Mouse (Mus musculus) gastrocnemius, adult 2 months (tissue): ENCODE data around the gene Samd10. TPM values are rescaled to one million over a fixed set of nuclear protein-coding genes. Genes with fewer than 3 reads are reported as not detected.

Experiments used
- DNase-seq: peaks from one replicate; pipeline ENCODE4 v3.0.0; 2022
- H3K27ac ChIP-seq: fragments of 200-600 bp; 2 replicates; pipeline ENCODE4 v1.8.1; 2022; ENCODE audit warnings: mild to moderate bottlenecking
- H3K4me3 ChIP-seq: fragments of 200-600 bp; 2 replicates; pipeline ENCODE4 v1.8.1; 2022; ENCODE audit warnings: mild to moderate bottlenecking, moderate library complexity
- CTCF ChIP-seq: fragments of 200-600 bp; IDR thresholded peaks from 2 replicates; pipeline ENCODE4 v1.8.1; 2022; ENCODE audit warnings: antibody characterized with exemption, mild to moderate bottlenecking, moderate library complexity
- intact Hi-C: fragments of 180-260 bp; cut with DNase I; formaldehyde crosslinking; loops from one replicate; pipeline ENCODE4 v1.15.1; 2025
- long read RNA-seq, 2 experiments: library from polyadenylated mRNA; stranded (forward); transcript quantifications; one replicate each; pipeline ENCODE4 v2.0.0; 2021
- total RNA-seq, 2 experiments: library from RNA; stranded (reverse); gene quantifications; 2 replicates each; pipeline ENCODE4 v1.2.3; 2021

Samd10 gene
- 1 to 10 TPM; 1.5 to 1.7 TPM for total RNA-seq
- long read RNA-seq, experiment 1, partial matches to known transcripts, result 0 of 2 reads
- long read RNA-seq, experiment 1, other reads (novel, unspliced or antisense), result 0 of 2 reads
- long read RNA-seq, experiment 2, partial matches to known transcripts, result 1 of 5 reads
- long read RNA-seq, experiment 2, other reads (novel, unspliced or antisense), result 1 of 5 reads

DNA sequence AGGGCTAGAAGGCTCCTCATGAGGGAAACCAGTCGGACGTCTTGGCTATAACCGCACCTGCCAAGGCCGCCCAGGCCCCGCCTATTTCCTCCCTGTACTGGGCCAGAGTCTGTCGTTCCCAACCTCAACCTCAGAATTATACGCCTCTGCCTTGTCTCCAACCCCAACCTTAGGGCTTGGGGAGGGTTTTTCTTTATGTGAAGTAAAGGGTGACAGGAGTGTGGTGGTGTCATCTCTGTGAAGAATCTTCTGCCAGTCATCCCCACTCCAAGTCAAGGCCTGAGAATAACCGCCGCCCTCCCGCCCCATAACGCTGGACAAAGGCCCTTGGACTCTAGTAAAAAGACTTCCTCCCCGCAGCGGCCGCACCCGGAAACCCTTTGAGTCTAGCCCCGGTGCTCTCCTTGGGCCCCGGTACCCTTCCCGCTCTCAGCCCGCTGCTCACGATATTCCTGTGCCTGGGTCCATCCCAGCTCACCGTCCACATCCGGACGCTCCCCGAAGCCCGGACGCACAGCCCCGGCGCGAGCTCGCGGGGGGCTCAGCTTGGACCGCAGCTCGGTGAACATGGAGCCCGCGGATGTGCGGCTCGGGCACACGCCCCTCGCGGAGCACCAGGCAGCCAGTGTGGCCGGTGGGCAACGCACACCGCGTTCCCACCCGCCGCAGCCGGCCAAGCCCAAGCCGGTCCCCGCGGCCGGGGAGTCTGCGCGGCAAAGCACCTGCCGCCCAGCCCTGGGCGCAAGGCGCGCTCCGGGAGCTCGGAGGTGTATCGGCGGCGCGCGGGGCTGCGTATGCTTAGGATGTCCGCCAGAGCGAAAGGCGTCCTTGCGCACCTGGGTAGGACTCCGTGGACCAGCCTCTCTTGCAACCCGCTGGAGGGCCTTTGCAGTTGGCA lies at the start of gene Samd10:
Gene Samd10 (minus strand): TSS at position 759 of the 898 bp plus-strand sequence.
- peak; percentile 5; the same call in 1 of the 2 replicates for TF ChIP-seq CTCF
- intact Hi-C loops, result loop anchor here (10.0 kb wide), 1 partner anchor 414 kb away; the partner anchor contains the start of gene Ppdpf
- peak within 1 kb of the TSS; percentile 84 for H3K27ac ChIP-seq
- peak; percentile 64 for DNase-seq
- peak within 1 kb of the TSS; percentile 89 for H3K4me3 ChIP-seq

DNA sequence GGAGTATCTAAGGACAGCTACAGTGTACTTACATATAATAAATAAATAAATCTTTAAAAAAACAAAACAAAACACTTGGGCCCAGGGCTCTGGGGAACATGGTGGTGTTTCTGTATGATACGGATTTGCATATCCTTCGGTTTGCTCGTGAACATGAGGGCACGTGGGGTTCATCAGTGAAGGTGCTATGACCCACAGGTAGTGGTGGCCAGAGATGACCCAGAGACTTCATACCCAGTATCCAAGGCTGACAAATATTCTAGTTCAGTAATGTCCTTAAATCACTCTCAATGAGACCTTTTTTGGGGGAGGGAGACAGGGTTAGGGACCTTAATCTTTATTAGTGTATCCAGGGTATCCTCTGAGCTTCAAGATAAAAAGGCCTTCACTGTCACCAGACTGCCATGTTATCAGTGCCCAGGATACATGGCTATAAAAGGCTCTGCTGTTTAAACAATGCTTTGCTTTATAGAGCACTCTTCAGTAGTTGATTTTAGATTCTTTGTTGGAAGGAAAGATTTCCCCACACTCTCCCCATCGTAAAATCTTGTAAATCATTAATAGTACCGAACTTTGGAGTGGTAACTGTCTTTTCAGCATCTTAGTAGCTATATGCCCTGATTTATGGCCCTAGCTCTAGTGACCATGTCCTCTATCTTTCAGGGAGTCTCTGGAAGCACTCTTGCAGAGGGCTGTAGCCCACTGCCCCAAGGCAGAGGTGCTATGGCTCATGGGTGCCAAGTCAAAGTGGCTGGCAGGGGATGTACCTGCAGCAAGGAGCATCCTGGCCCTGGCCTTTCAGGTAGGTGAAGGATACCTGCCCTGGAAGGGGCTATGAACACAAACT lies 47.8 kb upstream of the Samd10 start:
- intact Hi-C loops, result no loop called here
- Histone ChIP-seq H3K4me3 (no peak overlapping the region), H3K27ac (no peak overlapping the region)
- no peak for DNase-seq
- no peak for TF ChIP-seq CTCF

DNA sequence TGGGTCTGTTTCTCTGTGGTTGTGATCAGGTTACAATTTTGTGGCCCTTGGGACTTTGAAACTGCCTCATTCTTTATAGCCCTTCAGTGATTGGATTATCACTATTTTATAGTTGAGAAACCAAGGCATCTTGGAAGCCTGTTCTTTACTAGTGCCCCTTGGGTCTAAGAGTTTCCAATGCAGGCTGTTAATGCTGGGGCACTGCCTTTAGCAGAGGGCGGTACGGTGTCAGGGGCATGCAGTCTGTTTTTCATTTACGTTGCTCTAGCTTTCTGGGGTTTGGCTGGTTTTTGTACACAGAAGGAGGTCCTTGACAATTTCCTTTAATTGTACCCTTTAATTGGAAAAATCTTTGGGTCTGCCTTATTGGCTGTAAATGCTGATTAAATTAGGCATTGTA lies 46.7 kb upstream of the Samd10 start:
- no peak for DNase-seq
- Histone ChIP-seq H3K4me3 (no peak overlapping the region), H3K27ac (no peak overlapping the region)
- no peak for TF ChIP-seq CTCF
- intact Hi-C loops, result no loop called here

DNA sequence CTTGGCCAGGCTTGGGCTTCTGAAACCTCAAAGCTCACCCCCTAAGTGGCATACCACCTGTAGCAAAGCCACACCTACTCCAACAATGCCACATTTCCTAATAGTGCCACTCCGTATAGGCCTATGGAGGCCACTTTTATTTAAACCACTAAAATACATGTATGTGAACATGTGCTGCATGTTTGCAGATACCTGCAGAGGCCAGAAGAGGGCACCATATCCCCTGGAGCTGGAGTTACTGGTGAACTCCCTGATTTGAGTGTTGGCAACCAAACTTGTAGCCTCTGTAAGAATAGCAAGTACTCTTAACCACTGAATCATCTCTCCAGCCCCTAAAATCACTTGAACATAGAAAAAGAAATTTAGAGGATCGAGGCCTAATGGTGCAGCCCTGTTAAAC lies 45.3 kb upstream of the Samd10 start:
- peak; percentile 77 for TF ChIP-seq CTCF
- Histone ChIP-seq H3K27ac (no peak overlapping the region), H3K4me3 (no peak overlapping the region)
- peak; percentile 35 for DNase-seq
- intact Hi-C loops, result no loop called here

DNA sequence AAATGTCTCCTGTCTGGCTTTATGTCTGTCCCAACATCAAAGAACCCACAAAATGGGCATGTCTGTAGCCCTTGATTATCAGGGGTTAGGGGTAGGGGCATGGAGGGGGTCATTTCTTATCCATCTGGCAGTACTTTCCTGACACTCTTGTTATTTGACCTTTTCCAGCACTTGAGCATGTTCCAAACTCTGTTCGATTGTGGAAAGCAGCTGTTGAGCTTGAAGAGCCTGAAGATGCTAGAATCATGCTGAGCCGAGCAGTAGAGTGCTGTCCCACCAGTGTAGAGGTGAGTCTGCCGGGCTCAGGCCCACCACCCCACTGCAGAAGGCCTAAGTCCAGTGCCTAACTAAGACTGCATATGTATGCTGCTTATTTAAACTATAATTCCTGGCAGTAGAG lies 36.9 kb upstream of the Samd10 start:
- H3K4me3 ChIP-seq, result no peak overlapping the region
- no peak for TF ChIP-seq CTCF
- intact Hi-C loops, result no loop called here
- no peak overlapping the region for H3K27ac ChIP-seq
- DNase-seq, result no peak

DNA sequence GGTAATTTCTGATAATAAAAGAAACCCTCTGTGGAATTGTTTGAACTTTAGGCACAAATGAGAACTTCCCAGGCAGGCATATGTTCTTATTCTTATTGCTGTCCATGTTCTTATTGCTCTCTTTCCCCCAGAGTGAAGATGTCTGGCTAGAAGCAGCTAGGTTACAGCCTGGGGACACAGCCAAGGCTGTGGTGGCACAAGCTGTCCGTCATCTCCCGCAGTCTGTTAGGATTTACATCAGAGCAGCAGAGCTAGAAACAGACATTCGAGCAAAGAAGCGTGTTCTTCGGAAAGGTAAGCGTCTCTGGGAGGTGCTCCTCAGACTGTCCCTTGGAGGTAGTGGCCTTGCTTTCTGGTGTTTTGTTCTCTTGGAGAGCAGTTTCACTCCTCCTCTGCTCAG lies 33.6 kb upstream of the Samd10 start:
- Histone ChIP-seq H3K27ac (no peak overlapping the region), H3K4me3 (no peak overlapping the region)
- DNase-seq, result no peak
- TF ChIP-seq CTCF, result no peak
- intact Hi-C loops, result no loop called here

DNA sequence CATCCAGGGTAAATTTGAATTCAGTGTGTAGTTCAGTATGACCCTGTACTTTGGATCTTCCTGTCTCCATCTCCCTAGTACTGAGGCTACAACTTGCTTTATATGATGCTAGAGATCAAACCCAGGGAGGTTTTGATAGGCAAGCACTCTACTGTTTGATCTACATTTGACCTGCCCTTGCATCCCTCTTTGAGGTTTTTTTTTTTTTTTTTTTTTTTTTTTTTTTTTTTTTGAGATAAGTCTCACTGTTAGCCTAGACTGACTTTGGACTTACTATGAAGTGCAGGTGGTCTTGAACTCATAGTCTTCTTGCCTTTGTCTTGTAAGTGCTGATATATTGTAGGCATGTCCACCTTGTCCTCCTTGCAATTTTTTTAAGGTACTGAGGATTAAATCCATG lies 29.5 kb upstream of the Samd10 start:
- no peak for TF ChIP-seq CTCF
- intact Hi-C loops, result no loop called here
- no peak overlapping the region for H3K4me3 ChIP-seq
- no peak for DNase-seq
- H3K27ac ChIP-seq, result no peak overlapping the region

DNA sequence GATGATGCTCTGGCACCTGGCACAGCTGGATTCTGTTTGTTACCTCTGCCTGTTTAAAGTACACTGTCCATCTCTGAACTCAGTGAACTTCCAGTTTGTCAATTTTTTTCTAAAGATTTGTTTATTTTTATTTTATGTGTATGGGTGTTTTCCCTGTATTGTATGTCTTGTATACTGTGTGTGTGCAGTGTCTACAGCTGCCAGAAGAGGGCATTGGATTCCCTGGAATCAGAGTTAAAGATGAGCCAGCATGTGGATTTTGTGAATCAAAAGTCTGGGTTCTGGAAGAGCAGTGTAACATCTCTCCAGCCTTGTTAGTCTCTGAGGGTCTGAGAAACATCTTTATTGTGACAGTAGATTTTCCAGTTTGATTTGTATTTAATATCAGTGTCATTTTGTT lies 24.4 kb upstream of the Samd10 start:
- Histone ChIP-seq H3K4me3 (no peak overlapping the region), H3K27ac (no peak overlapping the region)
- peak; percentile 58 for TF ChIP-seq CTCF
- no peak for DNase-seq
- intact Hi-C loops, result no loop called here

DNA sequence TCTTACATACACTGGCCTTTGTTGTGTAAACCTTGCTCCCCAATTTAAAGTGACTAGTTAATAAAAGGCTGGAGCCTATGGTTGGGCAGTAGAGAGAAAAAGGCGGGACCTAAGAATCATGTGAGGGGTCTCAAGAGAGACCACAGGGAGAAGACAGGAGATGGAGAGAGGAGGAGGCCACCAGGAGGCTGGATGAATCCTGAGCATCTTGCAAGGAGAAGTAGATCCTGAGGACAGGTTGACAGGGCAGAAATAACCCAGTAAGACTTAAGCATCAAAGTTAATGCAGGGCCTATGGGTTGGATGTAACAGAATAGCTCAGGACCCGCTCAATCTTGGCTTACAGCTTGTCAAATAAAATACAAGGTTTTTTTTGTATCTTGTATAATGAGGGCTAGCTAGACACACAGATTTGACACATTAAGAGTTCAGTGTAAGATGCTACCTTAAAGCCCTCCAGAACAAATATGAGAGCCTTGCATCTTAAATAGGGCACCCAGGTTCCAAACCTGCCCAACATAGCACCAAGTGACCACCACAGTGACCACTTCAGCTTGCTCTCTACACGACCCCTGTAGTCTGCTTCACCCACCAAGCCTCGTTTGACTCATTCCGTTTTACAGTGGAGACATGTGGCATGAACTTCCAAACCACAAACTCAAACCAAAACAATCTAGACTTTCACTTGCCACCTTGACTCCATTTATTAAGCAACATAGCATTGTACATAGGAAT lies 19.9 kb upstream of the Samd10 start:
- intact Hi-C loops, result no loop called here
- no peak for TF ChIP-seq CTCF
- no peak for DNase-seq
- no peak overlapping the region for H3K4me3 ChIP-seq
- no peak overlapping the region for H3K27ac ChIP-seq

DNA sequence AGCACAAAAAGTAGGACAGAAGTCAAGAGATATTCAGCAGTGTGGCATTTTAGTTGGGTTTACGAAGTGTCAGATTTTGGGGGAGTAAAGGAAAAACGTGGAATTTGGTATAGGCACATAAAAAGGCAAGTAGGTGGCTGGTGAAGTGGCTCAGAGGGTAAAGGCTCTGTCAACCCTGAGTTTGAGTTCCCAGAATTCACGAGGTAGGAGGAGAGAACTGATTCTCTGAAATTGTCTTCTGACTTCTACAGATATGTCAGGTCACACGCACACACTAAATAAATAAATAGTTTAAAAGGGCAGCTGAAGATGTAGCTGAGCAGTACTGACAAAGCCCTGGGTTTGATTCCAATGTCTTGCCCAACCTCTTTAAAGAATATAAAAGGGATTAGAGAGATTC lies 3.4 kb upstream of the Samd10 start:
- H3K4me3 ChIP-seq, result peak overlapping the region; percentile 81
- intact Hi-C loops, result no loop called here
- DNase-seq, result no peak
- TF ChIP-seq CTCF, result no peak
- no peak overlapping the region; the same call in 1 of the 2 replicates for H3K27ac ChIP-seq

DNA sequence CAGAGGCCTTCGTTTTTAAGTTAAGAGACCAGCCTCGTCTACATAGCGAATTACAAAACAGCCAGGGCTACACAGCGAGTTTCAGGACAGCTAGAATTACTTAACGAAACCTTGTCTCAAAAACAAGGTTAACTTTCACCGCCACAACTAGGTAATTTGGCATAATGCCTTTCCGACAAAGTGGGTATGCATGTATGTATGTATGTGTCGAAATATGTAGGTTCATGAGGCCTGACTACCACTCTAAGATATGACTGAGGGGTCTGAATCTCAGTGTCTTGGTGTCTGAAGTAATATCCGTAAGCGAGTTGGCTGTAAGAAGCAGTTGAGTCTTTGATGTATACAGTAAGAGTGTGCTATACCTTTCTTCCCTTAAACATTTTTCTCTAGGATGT lies 2.7 kb upstream of the Samd10 start:
- H3K4me3 ChIP-seq, result peak overlapping the region; percentile 81
- H3K27ac ChIP-seq, result peak overlapping the region; percentile 92
- intact Hi-C loops, result no loop called here
- TF ChIP-seq CTCF, result no peak
- no peak for DNase-seq
